Mouse (Mus musculus): ENCODE measurements around the gene Pde6c. TPM values are rescaled to one million over a fixed set of nuclear protein-coding genes. Genes with fewer than 3 reads are reported as not detected.

Gene Pde6c
- polyA plus RNA-seq, 1 experiment, result 0.07 TPM

DNA sequence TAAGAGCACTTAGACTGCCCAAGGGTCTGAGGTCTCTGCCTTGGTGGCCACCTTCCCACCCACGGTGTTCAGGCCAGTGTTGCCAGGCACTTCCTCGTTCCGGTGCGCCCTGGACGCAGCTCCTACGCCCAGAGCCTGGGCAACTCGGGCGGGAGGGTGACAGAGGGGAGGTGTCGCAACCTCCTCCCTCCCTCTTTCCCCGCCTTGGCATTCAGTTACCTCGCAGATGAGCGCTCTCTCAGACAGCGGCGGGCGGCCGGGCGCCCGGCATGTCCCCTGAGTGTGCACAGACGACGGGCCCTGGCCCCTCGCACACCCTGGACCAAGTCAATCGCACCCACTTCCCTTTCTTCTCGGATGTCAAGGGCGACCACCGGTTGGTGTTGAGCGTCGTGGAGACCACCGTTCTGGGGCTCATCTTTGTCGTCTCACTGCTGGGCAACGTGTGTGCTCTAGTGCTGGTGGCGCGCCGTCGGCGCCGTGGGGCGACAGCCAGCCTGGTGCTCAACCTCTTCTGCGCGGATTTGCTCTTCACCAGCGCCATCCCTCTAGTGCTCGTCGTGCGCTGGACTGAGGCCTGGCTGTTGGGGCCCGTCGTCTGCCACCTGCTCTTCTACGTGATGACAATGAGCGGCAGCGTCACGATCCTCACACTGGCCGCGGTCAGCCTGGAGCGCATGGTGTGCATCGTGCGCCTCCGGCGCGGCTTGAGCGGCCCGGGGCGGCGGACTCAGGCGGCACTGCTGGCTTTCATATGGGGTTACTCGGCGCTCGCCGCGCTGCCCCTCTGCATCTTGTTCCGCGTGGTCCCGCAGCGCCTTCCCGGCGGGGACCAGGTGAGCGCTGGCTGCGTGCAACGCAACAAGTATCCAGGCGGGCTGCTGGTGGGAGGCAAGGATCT lies 35.5 kb upstream of the Pde6c start, which contains the start of gene Ffar4:
Gene Ffar4 (plus strand): TSS at position 214 of the 901 bp plus-strand sequence.
- Histone ChIP-seq H3K27ac (ENCODE audit: insufficient read depth, low read length) (no peak within 1 kb of the TSS), H3K27me3 (ENCODE audit: control insufficient read depth, insufficient read depth, low read length) (no peaks in the 10 kb centered on the region; the same call in 1 of the 2 replicates), H3K4me3 (replicated peaks; ENCODE audit: insufficient read depth, low read depth, low read length) (no peak within 1 kb of the TSS), H3K4me1 (ENCODE audit: control insufficient read depth, insufficient read depth, low read length) (no peaks in the 10 kb centered on the region)
- no peak for DNase-seq
- no peak for TF ChIP-seq CTCF (IDR thresholded peaks at IDR 0.05; ENCODE audit: borderline replicate concordance, insufficient read depth, low read depth, low read length)
- no peak for TF ChIP-seq POLR2A (IDR thresholded peaks at IDR 0.05; ENCODE audit: borderline replicate concordance, insufficient read depth, low read length)
- under 1% methylated on average over 77 of the region's 77 CpGs for WGBS

DNA sequence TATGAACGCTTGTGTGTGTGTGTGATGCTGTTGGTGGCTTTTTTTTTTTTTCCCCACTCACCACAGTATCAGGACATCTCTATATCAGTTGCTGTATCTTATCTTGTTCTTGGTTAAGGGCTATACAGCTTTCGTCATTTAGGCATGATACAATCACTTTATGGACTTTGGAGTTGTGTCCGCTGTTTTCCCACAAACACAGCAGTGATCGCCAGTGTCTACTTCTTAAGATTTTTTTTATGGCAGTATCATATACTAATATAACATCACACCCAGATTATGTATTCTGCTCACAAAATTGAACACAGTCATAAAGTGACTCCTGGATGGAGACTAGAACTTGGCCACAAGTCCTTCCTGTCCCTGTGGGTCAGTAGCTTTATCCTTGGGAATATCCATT lies 24.7 kb upstream of the Pde6c start:
- H3K4me3 ChIP-seq (replicated peaks; ENCODE audit: insufficient read depth, low read depth, low read length), result no peak overlapping the region
- 91% methylated on average over 4 of the region's 4 CpGs for WGBS
- TF ChIP-seq CTCF (IDR thresholded peaks at IDR 0.05; ENCODE audit: borderline replicate concordance, insufficient read depth, low read depth, low read length), result no peak
- no peak for TF ChIP-seq POLR2A (IDR thresholded peaks at IDR 0.05; ENCODE audit: borderline replicate concordance, insufficient read depth, low read length)
- H3K27me3 ChIP-seq (ENCODE audit: control insufficient read depth, insufficient read depth, low read length), result no peaks in the 10 kb centered on the region
- H3K4me1 ChIP-seq (ENCODE audit: control insufficient read depth, insufficient read depth, low read length), result no peaks in the 10 kb centered on the region
- no peak for DNase-seq
- no peak overlapping the region for H3K27ac ChIP-seq (ENCODE audit: insufficient read depth, low read length)

DNA sequence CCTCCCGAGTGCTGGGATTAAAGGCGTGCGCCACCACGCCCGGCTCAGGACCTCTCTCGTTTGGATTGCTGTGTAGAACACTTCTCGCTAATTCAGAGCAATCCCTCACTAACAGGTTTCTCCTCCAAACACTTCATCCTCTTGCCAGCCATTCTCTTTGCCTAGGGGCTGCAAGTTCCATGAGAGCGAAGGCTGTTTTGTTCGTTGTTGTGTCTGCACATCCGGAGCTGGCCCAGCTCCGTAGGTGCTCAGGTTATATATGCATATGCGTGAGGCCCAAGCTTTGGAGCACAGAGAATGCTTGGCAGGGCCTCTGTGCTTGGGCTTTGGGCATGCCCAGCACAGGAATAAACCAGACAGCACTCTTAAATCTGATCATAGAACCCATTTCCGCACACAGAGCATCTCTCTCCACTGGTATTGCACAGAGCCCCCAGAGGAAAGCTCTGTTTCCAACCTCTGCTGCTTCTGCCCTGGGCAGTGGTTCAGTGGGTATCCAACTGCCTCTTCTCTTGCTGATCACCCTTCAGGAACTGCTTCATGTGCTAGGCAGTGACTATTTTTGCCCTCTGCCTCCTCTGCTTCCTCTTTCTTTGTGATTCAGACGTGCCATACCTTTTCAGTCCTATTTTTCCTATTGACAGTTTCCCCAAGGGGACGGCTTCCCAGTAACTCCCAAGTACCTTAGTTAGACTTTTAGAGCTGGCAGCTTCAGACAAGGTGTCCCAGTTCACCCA lies 22.9 kb upstream of the Pde6c start:
- DNase-seq, result no peak
- Histone ChIP-seq H3K27ac (ENCODE audit: insufficient read depth, low read length) (no peak overlapping the region), H3K4me3 (replicated peaks; ENCODE audit: insufficient read depth, low read depth, low read length) (no peak overlapping the region), H3K27me3 (ENCODE audit: control insufficient read depth, insufficient read depth, low read length) (no peaks in the 10 kb centered on the region), H3K4me1 (ENCODE audit: control insufficient read depth, insufficient read depth, low read length) (no peaks in the 10 kb centered on the region)
- TF ChIP-seq CTCF (IDR thresholded peaks at IDR 0.05; ENCODE audit: borderline replicate concordance, insufficient read depth, low read depth, low read length) (no peak), POLR2A (IDR thresholded peaks at IDR 0.05; ENCODE audit: borderline replicate concordance, insufficient read depth, low read length) (no peak)
- WGBS, result 92% methylated on average over 15 of the region's 15 CpGs

DNA sequence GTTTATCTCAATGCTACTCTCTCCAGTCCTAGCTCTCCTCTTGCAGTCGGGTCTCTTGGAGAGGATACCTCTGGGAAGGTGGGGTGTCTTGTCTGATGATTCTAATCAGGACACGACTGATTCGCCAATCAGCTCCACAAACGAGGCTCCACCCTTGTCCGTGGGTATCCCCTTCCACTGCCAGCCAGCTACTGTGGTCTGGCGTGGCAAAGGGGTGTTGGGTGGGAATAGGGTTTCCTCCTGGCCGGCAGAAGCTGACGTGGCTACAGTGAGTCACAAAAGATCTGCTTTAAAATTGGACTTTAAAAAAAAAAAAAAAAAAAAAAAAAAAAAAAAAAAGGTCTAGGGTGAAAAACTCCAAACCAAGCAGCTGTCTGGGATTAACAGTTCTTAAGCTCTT lies 21.5 kb upstream of the Pde6c start:
- no peak for DNase-seq
- Histone ChIP-seq H3K4me1 (ENCODE audit: control insufficient read depth, insufficient read depth, low read length) (no peaks in the 10 kb centered on the region), H3K27ac (ENCODE audit: insufficient read depth, low read length) (no peak overlapping the region), H3K27me3 (ENCODE audit: control insufficient read depth, insufficient read depth, low read length) (no peaks in the 10 kb centered on the region), H3K4me3 (replicated peaks; ENCODE audit: insufficient read depth, low read depth, low read length) (no peak overlapping the region)
- 66% methylated on average over 8 of the region's 8 CpGs for WGBS
- TF ChIP-seq CTCF (IDR thresholded peaks at IDR 0.05; ENCODE audit: borderline replicate concordance, insufficient read depth, low read depth, low read length) (no peak), POLR2A (IDR thresholded peaks at IDR 0.05; ENCODE audit: borderline replicate concordance, insufficient read depth, low read length) (no peak)

DNA sequence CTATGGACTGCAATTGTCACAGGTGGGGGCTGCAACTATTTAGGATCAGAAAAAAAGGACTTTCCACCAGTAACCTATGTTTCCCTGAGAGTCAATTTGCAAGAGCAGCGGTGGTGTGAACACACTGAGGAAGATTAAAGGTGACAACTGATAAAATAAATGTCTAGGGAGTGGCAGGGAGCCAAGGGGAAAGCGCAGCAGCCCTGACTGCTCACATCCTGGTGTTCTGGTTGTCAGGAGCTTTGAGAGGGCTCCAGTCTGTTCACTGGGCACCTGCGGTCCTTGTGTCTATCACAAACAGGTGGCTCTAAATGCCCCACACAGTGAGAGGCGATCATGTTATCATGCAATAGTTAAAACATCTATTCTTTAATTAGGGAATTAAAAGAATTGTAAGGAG lies 20.0 kb upstream of the Pde6c start:
- WGBS, result 19% methylated on average over 4 of the region's 4 CpGs
- TF ChIP-seq CTCF (IDR thresholded peaks at IDR 0.05; ENCODE audit: borderline replicate concordance, insufficient read depth, low read depth, low read length), result no peak
- no peak for TF ChIP-seq POLR2A (IDR thresholded peaks at IDR 0.05; ENCODE audit: borderline replicate concordance, insufficient read depth, low read length)
- H3K4me3 ChIP-seq (replicated peaks; ENCODE audit: insufficient read depth, low read depth, low read length), result no peak overlapping the region
- no peaks in the 10 kb centered on the region for H3K27me3 ChIP-seq (ENCODE audit: control insufficient read depth, insufficient read depth, low read length)
- H3K4me1 ChIP-seq (ENCODE audit: control insufficient read depth, insufficient read depth, low read length), result no peaks in the 10 kb centered on the region
- no peak overlapping the region for H3K27ac ChIP-seq (ENCODE audit: insufficient read depth, low read length)
- DNase-seq, result no peak

DNA sequence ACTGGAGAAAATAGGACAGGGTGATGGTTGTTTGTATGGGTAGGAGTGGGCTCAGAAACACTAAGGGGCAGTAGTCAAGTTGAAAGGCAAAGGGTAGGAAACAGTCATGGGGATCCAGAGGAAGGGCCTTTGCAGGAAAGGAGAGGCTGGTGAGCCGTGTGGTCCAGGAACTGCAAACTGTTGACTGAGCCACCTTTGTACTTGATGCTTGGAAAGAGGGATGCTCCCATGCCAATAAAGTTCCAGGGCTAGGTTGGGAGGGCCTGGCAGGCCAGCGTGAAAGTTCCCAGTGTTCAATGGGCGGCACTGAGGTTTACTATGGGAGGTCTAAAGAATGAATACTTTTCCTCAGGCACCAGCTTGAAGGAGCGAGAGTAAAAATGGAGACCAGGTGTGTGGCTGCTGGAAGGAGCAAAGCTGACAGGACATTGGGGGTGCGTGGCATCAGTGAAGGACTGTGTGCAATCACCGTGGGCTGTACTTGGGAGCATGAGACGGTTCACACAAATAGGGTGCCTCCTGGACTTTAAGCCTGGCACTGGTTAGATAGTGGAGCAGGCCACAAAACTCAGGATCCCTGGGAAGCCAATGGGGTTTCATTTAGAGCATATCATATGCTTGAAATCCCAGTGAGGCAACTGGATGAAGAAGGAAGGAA lies 17.6 kb upstream of the Pde6c start:
- Histone ChIP-seq H3K27ac (ENCODE audit: insufficient read depth, low read length) (no peak overlapping the region), H3K27me3 (ENCODE audit: control insufficient read depth, insufficient read depth, low read length) (no peaks in the 10 kb centered on the region), H3K4me1 (ENCODE audit: control insufficient read depth, insufficient read depth, low read length) (no peaks in the 10 kb centered on the region), H3K4me3 (replicated peaks; ENCODE audit: insufficient read depth, low read depth, low read length) (no peak overlapping the region)
- 92% methylated on average over 7 of the region's 7 CpGs for WGBS
- TF ChIP-seq POLR2A (IDR thresholded peaks at IDR 0.05; ENCODE audit: borderline replicate concordance, insufficient read depth, low read length), result no peak
- TF ChIP-seq CTCF (IDR thresholded peaks at IDR 0.05; ENCODE audit: borderline replicate concordance, insufficient read depth, low read depth, low read length), result no peak
- DNase-seq, result no peak

DNA sequence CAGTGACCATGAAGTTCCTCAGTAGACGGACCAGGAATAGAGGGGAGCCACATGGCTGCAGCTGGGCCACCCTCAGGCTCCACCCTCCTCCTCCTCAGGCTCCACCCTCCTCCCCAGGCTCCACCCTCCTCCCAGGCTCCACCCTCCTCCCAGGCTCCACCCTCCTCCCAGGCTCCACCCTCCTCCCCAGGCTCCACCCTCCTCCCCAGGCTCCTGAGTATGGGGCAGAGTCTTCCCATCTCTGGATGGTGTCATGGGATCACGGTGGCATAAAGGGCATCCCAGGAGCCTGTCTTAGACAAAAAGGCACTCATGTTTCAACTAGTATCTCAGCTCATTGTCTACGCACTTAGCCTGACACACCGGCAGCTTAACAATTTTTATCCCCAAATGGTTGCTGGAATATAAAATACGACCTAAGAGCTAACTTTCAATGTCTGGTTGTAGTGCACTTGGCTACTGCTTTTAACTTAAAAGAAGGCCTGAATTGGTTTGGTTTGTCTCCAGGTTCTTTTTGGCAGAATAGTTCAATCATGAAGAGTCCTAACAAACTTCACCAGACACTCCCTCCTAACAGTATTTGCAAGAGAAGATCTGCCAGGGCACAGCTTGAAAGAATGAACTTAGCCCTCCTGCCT lies 12.3 kb upstream of the Pde6c start:
- Histone ChIP-seq H3K27ac (ENCODE audit: insufficient read depth, low read length) (no peak overlapping the region), H3K4me1 (ENCODE audit: control insufficient read depth, insufficient read depth, low read length) (no peaks in the 10 kb centered on the region; the same call in 1 of the 2 replicates), H3K4me3 (replicated peaks; ENCODE audit: insufficient read depth, low read depth, low read length) (no peak overlapping the region), H3K27me3 (ENCODE audit: control insufficient read depth, insufficient read depth, low read length) (peaks cover 3% of the 10 kb centered on the region; the same call in 1 of the 2 replicates)
- TF ChIP-seq POLR2A (IDR thresholded peaks at IDR 0.05; ENCODE audit: borderline replicate concordance, insufficient read depth, low read length) (no peak), CTCF (IDR thresholded peaks at IDR 0.05; ENCODE audit: borderline replicate concordance, insufficient read depth, low read depth, low read length) (no peak)
- DNase-seq, result no peak
- 72% methylated on average over 5 of the region's 5 CpGs for WGBS
